Mouse (Mus musculus) heart, embryonic 10.5 days (tissue): ENCODE measurements around the gene Btbd35f28. TPM values are rescaled to one million over a fixed set of nuclear protein-coding genes. Genes with fewer than 3 reads are reported as not detected.
"Not testable (repeated sequence)": the region's sequence is repeated elsewhere in the genome, so short reads cannot be mapped to it uniquely, and the experiment has no call there.

Source experiments
- DNase-seq: peaks from one replicate; pipeline ENCODE4 v3.0.0-alpha.2; 2017; ENCODE audit warnings: low spot score
- H3K27ac ChIP-seq: fragments of 300-500 bp; sonication (generic); 2 replicates; pipeline ENCODE4 v1.5.1; 2016; ENCODE audit warnings: mild to moderate bottlenecking
- H3K27me3 ChIP-seq: fragments of 300-500 bp; sonication (generic); 2 replicates; pipeline ENCODE4 v1.6.1; 2016; ENCODE audit warnings: mild to moderate bottlenecking; ENCODE audit not compliant: poor library complexity, insufficient read depth, severe bottlenecking
- H3K36me3 ChIP-seq: fragments of 300-500 bp; sonication (generic); 2 replicates; pipeline ENCODE4 v1.6.1; 2016; ENCODE audit warnings: mild to moderate bottlenecking, moderate library complexity
- H3K4me1 ChIP-seq: fragments of 300-500 bp; sonication (generic); 2 replicates; pipeline ENCODE4 v1.6.1; 2016; ENCODE audit warnings: mild to moderate bottlenecking
- H3K4me3 ChIP-seq: fragments of 300-500 bp; sonication (generic); 2 replicates; pipeline ENCODE4 v1.5.1; 2016; ENCODE audit warnings: mild to moderate bottlenecking, moderate library complexity
- H3K9me3 ChIP-seq: fragments of 300-500 bp; sonication (generic); 2 replicates; pipeline ENCODE4 v1.6.1; 2016; ENCODE audit warnings: mild to moderate bottlenecking, moderate library complexity
- WGBS: fragments of 180-500 bp; shearing (Covaris S2); methylation state at CpG from one replicate; pipeline ENCODE4 v1.1.7; 2016; 5-methylcytosine and 5-hydroxymethylcytosine counted together
- polyA plus RNA-seq: library from polyadenylated mRNA; unstranded; fragments of >200 nt; fragmentation: Nextera tagmentation; extraction: Ambion mirVana; gene quantifications from 2 replicates; pipeline ENCODE4 v1.2.1, GENCODE M21; 2016

The Btbd35f28 gene
- not detected in 2 replicates for polyA plus RNA-seq

- not testable (repeated sequence) for H3K4me1 ChIP-seq
- WGBS = 50% methylated on average over 1 of the region's 2 CpGs
These were observed at the start of gene Btbd35f28 for GRCm38 (mm10) chrX:4196276-4196675. TSS of gene Btbd35f28 (plus strand) at chrX:4196576.

More at GRCm38 (mm10) chrX:4196276-4196675, at the start of gene Btbd35f28:
- not testable (repeated sequence) for H3K9me3 ChIP-seq, DNase-seq, H3K4me3 ChIP-seq, H3K36me3 ChIP-seq, H3K27ac ChIP-seq, H3K27me3 ChIP-seq

Other genes with a start within 250 kb of the Btbd35f28 start
- not detected in 2 replicates for gene Btbd35f16, start 239.6 kb upstream of the Btbd35f28 start, polyA plus RNA-seq
- not detected in 2 replicates for gene Btbd35f3, start 158.9 kb upstream of the Btbd35f28 start, polyA plus RNA-seq
- gene Btbd35f20, start 94.7 kb downstream of the Btbd35f28 start, polyA plus RNA-seq = not detected in 2 replicates
- gene Btbd35f17, start 174.1 kb downstream of the Btbd35f28 start, polyA plus RNA-seq = not detected in 2 replicates